Mouse (Mus musculus) naive thymus-derived CD4-positive, alpha-beta T cell, adult 2 months (primary cell): ENCODE measurements around the gene Hdgfl2.
"Not testable (repeated sequence)": the region's sequence is repeated elsewhere in the genome, so short reads cannot be mapped to it uniquely, and the experiment has no call there.

ENCODE experiments used
- DNase-seq: peaks from one replicate; pipeline ENCODE4 v3.0.0-alpha.2; 2011; ENCODE audit warnings: low read depth

The Hdgfl2 gene

DNA sequence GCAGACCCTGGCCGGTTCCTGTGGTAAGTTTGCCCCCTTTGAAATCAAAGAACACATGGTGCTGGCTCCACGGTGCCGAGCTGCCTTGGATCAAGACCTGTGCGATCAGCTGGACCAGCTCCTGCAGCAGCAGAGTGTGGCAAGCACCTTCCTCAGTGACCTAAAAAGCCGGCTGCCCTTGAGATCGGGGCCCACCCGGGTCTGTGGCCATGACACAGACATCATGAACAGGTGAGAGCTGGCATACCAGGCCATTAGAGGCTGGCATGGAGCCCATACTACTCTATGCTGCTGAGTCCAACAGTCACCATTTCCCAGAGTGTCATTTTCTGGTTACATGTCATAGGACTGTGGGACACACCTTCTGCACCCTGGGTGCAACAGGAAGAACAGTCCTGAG is 17.4 kb upstream of the Hdgfl2 start:
- no peak for DNase-seq

- DNase-seq, result not testable (repeated sequence)
Measured at GRCm38 (mm10) chr17:56065715-56066114, 13.7 kb upstream of the Hdgfl2 start.

DNA sequence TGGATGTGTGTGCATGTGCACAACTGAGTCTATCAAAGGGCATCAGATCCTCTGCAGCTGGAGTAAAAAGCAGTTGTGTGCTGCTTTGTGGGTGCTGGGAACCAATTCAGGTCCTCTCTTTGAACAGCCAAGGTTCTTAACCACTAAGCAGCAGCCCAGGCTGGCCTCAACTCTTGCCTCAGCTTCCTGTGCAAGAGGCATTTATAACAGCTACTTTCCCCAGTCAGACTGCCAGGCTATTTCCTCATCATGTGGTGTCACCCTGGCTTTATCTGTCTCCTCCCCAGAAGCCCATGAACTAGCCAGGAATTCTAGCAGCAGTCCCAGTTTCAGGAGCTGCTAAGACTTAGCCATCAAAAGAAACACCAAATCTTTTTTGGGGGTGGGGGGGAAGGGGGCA is 13.0 kb upstream of the Hdgfl2 start:
- no peak for DNase-seq

DNA sequence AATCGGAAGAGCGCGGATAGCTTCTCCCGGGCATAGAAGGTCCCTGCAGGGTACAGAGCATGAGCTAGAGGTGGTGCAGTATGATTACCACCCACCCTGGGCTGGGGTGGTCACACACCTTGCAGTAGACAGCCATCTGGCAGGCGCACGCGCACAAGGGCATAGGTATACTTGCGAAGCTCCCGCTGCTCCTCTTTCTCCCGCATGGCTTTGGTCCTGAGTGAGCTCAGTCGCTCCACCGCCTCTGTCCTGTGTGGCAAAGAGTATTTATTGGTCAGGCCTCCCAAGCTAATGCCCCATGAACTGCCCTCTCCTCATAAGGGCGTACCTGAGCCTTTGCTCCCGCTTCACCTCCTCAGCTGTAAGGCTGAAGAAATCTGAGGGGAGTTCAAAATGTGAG is 10.4 kb upstream of the Hdgfl2 start:
- no peak for DNase-seq

DNA sequence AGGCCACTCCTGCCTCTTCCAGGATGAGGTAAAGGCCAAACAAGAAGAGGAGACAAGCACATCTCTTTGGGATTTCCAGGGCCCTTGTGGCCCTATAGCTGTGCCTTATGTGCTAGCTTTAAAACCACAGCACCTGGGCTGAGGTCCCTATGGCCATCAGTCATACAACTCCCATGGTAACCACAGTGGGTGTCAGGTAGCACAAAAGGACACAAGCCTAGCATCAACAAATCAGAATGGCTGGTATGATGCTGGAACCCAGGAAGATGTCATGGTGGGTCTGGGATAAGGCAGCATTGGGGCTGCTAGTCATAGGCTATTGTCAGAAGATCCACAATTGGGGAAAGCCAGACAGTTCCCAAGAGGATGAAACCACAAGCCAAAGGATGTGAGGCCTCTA is 8.3 kb upstream of the Hdgfl2 start:
- no peak for DNase-seq

DNA sequence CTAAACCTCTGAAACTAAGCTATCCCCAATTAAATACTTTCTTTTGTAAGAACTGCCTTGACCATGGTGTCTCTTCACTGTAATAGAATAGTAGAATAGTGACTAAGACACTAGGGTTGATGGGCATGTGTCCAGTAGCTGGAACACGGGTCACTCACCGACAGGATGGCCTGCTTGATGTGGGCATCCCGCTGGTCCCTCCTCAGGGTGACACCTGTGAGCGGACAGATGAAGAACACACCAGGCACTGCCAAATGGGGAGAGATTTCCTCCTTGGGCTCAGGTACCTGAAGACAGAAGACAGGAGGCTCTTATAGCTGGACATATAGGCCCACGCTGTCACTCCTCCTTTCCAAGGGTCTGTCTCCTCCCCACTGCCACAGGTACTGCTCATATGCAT is 7.2 kb upstream of the Hdgfl2 start:
- no peak for DNase-seq

DNA sequence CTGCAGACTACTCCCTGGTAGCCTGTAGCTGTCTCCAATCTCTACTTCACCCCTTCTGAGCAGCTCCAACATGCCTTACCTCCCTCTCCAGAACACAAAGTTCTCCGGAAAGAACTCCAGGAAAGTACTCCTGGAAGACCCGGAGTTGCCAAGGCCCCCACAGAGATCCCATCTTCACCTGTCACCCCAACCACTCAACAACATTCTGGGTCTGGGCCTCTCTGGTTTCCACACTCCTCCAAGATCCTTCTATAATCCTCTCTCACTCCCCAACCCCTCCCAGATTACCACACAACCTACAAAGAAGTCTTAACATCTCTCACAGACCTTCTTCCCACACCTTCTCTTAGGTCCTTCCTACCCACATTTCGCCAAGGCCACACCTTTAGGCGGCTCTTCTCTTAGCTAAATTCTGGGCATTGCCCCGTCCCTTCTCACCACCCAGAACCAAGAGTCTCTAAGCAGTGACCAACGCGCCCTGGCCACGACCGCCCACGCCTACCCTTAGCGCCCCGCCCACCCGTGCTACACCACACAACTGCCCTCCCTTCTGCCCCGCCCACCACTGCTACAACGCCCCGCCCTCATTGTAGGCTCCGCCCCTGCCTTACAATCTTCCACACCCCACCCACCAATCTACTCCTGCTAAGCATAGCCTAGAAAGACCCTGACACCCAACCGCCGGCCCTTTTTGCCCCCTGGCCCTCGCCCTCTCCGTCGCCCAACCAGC is 5.2 kb upstream of the Hdgfl2 start:
- peak; percentile 89 for DNase-seq

DNA sequence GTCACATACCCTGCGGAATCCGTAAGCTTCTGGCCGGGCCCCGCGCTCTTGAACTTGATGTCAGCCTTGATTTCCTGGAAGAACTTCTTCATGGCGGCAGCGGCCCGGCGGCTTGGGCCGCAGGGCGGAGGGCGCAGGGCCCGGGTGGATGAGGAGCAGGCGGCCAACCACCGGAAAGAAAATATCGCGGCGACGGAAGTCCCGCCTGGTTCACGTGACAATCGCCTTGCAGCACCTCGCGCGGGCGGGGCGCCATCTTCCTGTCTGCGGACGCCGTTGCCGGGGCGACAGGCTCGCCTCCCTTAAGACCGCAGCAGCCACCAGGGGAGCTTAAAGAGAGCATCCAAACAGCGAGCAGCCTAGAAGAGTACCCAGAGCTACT is 4.6 kb upstream of the Hdgfl2 start, which contains the start of gene Ubxn6:
Gene Ubxn6 (minus strand): TSS at position 202 of the 382 bp plus-strand sequence.
- DNase-seq, result peak; percentile 97

- no peak for DNase-seq
Measured at GRCm38 (mm10) chr17:56077523-56077922, 1.9 kb upstream of the Hdgfl2 start.

- peak; percentile 37 for DNase-seq
Measured at GRCm38 (mm10) chr17:56078361-56078760, 1.1 kb upstream of the Hdgfl2 start.

DNA sequence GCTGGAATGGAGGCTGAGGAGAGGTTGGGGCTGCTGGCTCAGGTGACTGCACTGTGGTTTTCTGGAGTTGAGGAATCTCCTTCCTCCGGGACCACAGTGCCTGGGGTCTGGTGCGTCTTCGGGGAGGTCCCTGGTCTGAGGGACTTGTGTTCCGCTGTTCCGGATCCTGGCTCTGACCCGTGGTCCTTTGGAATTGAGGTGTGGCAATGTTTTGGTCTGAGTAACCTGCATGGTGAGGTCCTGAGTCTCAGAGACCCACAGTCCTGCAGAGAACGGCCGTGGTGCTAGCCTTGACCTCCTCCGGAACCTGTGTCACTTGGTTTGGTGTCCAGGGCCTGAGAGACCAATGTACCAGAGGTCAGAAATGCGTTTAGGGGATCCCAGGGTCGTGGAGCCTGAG is 487 bp downstream of the Hdgfl2 start:
- DNase-seq, result peak; percentile 45

GRCm38 (mm10) chr17:56080781-56081585 is 1.5 kb downstream of the Hdgfl2 start:
- no peak for DNase-seq

DNA sequence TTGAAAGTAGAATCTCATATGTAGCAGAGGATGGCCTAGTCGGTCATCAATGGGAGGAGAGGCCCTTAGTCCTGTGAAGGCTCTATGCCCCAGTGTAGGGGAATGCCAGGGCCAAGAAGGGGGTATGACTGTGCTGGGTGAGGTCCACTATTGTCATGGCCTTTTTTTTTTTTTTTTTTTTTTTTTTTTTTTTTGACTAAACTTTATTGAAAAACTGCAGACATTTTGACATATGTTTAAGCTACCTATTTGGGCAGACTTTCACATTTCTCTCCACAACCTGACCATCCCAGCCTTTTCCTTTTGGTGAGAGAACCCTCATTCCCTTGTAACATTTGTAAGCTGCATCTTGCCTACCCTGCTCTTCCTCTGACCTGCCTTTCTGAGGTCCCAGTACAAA is 12.9 kb downstream of the Hdgfl2 start:
- DNase-seq, result peak; percentile 27

DNA sequence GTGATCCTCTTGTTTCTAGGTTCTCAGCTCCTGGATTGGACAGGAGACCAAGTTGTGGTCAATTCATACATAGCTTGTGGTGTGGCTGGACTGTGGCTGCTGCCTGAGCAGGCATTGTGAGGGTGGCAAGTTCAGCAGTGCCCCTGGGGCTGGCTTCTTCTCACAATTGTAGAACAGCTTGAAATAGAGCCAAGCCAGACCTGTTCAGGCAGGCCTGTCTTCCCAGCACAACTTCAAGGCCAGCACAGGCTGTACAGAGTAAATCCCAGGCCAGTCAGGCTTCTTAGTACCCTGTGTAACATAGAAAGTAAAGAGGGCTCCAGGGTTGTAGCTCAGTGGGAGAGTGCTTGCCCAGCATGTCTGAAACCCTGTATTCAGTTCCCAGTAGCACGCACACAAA is 13.4 kb downstream of the Hdgfl2 start:
- no peak for DNase-seq

GRCm38 (mm10) chr17:56096883-56097282 is 17.4 kb downstream of the Hdgfl2 start:
- DNase-seq, result no peak

DNA sequence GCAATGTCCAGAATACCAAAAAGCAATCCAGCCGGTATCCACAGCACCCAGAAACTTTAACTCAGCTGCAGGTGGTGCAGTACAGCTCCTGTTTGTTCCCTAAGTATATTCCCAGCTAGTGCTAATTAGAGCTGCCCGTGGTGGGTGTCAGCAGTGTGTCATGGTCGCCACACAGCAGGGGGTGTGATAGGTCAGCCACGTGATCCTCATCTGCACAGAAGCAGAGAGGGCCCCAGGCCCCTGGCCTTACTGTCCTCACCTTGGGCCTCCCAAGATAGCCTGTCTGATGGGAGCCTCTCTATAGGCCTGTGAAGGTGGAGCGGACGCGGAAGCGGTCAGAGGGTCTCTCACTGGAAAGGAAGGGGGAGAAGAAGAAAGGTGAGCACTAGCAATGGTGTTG is 18.7 kb downstream of the Hdgfl2 start:
- no peak for DNase-seq

DNA sequence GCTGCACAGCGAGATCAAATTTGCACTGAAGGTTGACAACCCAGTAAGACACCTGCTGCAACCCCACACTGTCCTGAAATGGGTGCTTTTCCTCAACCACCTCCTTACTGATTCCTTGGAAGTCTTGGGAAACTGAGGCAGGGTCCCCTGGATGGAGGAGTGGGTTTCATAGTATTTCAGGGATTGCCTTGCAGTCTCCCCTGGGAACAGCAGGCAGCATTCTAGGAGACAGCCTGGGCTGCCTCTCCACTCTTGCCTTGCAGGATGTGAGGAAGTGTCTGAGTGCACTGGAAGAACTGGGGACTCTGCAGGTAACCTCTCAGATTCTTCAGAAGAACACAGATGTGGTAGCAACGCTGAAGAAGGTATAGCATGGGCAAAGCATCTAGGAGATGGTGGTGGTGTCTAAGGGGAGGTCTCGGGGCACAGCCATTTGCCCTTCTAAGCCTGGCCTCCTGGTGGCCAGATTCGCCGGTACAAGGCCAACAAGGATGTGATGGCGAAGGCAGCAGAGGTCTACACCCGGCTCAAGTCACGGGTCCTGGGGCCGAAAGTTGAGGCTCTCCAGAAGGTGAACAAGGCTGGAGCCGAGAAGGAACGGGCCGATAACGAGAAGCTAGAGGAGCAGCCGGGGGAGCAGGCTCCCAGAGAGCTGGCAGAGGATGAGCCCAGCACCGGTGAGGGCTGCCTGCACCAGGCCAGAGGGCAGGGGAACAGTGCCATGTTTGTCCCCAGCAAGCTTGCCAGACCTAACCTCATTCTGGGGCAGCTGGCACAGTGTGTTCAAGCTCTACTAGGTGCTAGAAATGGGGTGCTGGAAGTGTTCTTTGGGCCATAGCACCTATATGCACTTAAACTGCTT is 19.5 kb downstream of the Hdgfl2 start:
- DNase-seq, result no peak

- DNase-seq, result no peak
Measured at GRCm38 (mm10) chr17:56100811-56101210, 21.4 kb downstream of the Hdgfl2 start.

GRCm38 (mm10) chr17:56102158-56102557 is 22.7 kb downstream of the Hdgfl2 start:
- DNase-seq, result no peak

DNA sequence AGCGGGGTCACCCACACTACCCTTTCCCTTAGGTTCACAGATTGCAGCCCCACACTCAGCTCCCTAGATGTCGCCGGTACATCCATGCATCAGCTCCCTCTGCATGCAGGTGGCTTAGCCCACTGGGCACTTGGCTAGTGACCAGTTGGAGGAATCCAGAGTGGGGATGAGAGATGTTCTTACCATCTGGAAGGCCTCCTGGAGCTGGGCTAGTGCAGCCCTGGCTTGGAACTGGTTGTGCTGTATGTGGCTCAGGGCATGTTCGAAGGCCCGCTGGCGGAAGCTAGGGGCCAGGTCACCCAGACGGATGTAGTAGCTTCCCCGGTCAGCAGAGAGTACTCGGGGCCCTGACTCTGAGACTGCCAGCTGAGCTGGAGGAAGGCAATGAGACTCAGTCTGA is 23.5 kb downstream of the Hdgfl2 start:
- DNase-seq, result no peak

DNA sequence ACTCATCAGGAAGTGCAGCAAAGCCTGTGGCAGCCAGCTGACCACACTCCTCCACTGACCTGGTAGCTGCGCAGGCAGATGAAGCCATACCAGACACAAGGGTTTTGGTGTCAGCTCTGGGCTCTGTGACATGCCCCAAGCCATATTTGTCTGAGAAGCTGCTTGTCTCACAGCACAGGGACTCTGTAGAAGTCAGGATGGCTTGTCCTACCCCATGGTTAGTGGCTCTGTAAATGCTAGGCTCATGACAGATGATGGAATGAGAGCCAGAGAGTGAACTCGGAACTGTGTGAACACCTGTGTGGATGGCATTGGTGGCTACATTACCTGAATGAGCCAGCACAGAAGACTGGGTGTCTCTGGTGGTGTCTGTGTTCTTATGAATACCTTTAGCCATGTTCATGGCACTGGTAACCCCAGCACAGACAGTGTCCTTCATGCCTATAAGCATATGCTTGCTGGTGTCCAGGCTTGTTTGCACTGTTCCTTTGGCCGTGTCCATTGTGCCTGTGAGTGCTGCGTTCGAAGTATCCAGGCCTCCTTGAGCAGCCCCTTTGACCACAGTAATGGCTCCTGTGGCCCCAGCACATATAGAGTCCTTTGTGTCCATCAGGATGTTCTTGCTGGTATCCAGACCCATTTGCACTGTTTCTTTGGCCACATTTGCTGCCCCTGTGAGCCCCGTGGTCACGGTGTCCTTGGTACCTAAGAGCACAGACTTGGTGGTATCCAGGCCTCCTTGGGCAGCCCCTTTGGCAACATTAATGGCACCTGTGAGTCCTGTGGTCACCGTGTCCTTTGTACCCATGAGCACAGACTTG is 24.2 kb downstream of the Hdgfl2 start:
- no peak for DNase-seq

- DNase-seq, result not testable (repeated sequence)
Measured at GRCm38 (mm10) chr17:56104821-56105220, 25.4 kb downstream of the Hdgfl2 start.
